Mouse (Mus musculus) megakaryocyte, embryonic 14.5 days (primary cell): Measurements from ENCODE around the gene Plekhg4.

ENCODE experiments used
- FLI1 ChIP-seq: IDR thresholded peaks from 2 replicates; pipeline ENCODE4 v1.6.1; 2012; ENCODE audit warnings: low read length, inconsistent platforms, mixed read lengths
- GATA1 ChIP-seq: IDR thresholded peaks from 3 replicates; pipeline ENCODE4 v1.6.1; 2012; ENCODE audit warnings: mixed read lengths, low read length, inconsistent platforms, borderline replicate concordance

DNA sequence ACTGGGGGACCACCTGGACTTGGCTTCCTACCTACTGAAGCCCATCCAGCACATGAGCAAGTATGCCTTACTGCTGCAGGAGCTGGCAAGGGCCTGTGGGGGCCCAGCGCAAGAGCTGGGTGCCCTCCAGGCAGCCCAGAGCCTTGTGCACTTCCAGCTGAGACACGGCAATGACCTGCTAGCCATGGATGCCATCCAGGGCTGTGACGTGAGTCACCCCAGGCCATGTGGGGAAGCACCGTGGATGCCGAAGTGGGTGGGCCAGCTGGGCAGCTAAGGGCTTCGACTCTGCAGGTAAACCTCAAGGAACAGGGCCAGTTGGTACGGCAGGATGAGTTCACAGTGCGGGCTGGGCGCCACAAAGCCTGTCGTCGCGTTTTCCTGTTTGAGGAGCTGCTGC lies 7.2 kb downstream of the Plekhg4 start:
- no peak for TF ChIP-seq GATA1
- TF ChIP-seq FLI1: no peak
